Mouse (Mus musculus) adrenal gland, adult 10 weeks (tissue): ENCODE results near the gene Lrrc63. TPM values are rescaled to one million over a fixed set of nuclear protein-coding genes. Genes with fewer than 3 reads are reported as not detected.

ENCODE experiments used
- polyA plus RNA-seq: library from polyadenylated mRNA; stranded (reverse); fragments of 350-450 nt; fragmentation: Illumina TruSeq; extraction: RNeasy Lipid Tissue Mini Kit (QIAGEN cat#74804); gene quantifications from one replicate; pipeline ENCODE4 v1.2.3, GENCODE M21; 2014; ENCODE audit warnings: low read depth, low replicate concordance

Lrrc63 gene
- polyA plus RNA-seq: not detected

GRCm38 (mm10) chr14:75130501-75131318, at the start of gene Lrrc63, which contains the start of gene Lcp1:
Lrrc63 (minus strand) TSS chr14:75130881.
Lcp1 (plus strand) TSS chr14:75131101.

Other genes with a start within 250 kb of the Lrrc63 start
- gene Lrch1, start 183.0 kb downstream of the Lrrc63 start, polyA plus RNA-seq: 9.6 TPM
- 0.29 TPM for gene Rubcnl, start 114.9 kb downstream of the Lrrc63 start, polyA plus RNA-seq
- gene Lcp1, start 220 bp upstream of the Lrrc63 start, polyA plus RNA-seq: 25.7 TPM
- gene Cpb2, start 111.4 kb upstream of the Lrrc63 start, polyA plus RNA-seq: not detected
- 19.9 TPM for gene Zc3h13, start 153.5 kb upstream of the Lrrc63 start, polyA plus RNA-seq